Mouse (Mus musculus) left cerebral cortex, postnatal 14 days (tissue): ENCODE data around the gene Nudt6. TPM values are rescaled to one million over a fixed set of nuclear protein-coding genes. Genes with fewer than 3 reads are reported as not detected.

Source experiments
- DNase-seq, 2 experiments: peaks; one replicate each; pipeline ENCODE4 v3.0.0; 2021 to 2022; ENCODE audit warnings: low spot score in 2 of 2, mixed read lengths in 1 of 2
- intact Hi-C: fragments of 180-260 bp; cut with DNase I; formaldehyde crosslinking; loops from one replicate; pipeline ENCODE4 v1.15.1; 2025
- long read RNA-seq, 2 experiments: library from polyadenylated mRNA; stranded (forward); transcript quantifications; one replicate each; pipeline ENCODE4 v2.0.0; 2021
- total RNA-seq, 2 experiments: library from RNA; stranded (reverse); gene quantifications; 2 replicates each; pipeline ENCODE4 v1.2.3; 2021

Nudt6 gene
- total RNA-seq = 1 to 10 TPM; 6.3 to 7.4 TPM
- long read RNA-seq, experiment 1, partial matches to known transcripts = 1 of 9 reads
- long read RNA-seq, experiment 1, other reads (novel, unspliced or antisense) = 3 of 9 reads
- long read RNA-seq, experiment 2, partial matches to known transcripts = 0 of 4 reads
- long read RNA-seq, experiment 2, other reads (novel, unspliced or antisense) = 4 of 4 reads

DNA sequence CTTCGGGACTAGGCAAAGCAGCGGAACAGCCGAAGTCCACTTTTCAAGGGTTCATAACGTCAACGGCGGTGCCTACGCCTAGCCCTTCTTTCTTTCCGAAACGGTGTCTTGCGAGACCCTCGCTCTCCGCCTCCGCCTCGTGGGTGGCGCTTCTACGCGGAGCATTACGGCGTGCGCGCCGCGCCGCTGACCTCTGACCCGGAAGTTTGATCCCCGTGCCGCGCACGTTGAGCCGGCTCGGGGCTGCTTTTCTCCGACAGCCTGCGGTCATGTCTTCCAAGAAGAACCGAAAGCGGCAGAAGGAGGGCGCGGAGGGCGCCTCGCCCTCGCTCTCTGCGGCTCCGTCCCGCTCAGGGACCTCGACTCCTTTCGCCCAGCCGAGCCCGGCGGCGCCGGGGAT is at the start of gene Nudt6:
TSS of gene Nudt6 (minus strand) at position 140 of the 400 bp plus-strand sequence.
- intact Hi-C loops = no loop called here
- DNase-seq = peak; percentile 93 to 94

- intact Hi-C loops = no loop called here
Measured at GRCm38 (mm10) chr3:37469353-37469752, 49.3 kb upstream of the Nudt6 start.

GRCm38 (mm10) chr3:37468170-37468569 is 48.2 kb upstream of the Nudt6 start:
- DNase-seq = peak; percentile 11 to 24
- intact Hi-C loops = no loop called here

More at GRCm38 (mm10) chr3:37469353-37469752, 49.3 kb upstream of the Nudt6 start:
- no peak for DNase-seq

GRCm38 (mm10) chr3:37455992-37456391 is 36.0 kb upstream of the Nudt6 start:
- intact Hi-C loops = no loop called here
- no peak for DNase-seq

- intact Hi-C loops = no loop called here
- DNase-seq = no peak
Measured at GRCm38 (mm10) chr3:37443409-37443808, 23.4 kb upstream of the Nudt6 start.

GRCm38 (mm10) chr3:37439770-37440169 is 19.8 kb upstream of the Nudt6 start:
- intact Hi-C loops = no loop called here
- no peak for DNase-seq

GRCm38 (mm10) chr3:37430359-37430758 is 10.3 kb upstream of the Nudt6 start:
- DNase-seq = no peak

GRCm38 (mm10) chr3:37426069-37426468 is 6.1 kb upstream of the Nudt6 start:
- no peak for DNase-seq
- intact Hi-C loops = no loop called here

More at GRCm38 (mm10) chr3:37430359-37430758, 10.3 kb upstream of the Nudt6 start:
- intact Hi-C loops = no loop called here

- DNase-seq = no peak
- intact Hi-C loops = no loop called here
Measured at GRCm38 (mm10) chr3:37421179-37421578, 1.2 kb upstream of the Nudt6 start.

- peak; percentile 26 to 34 for DNase-seq
- intact Hi-C loops = no loop called here
Measured at GRCm38 (mm10) chr3:37420641-37421040, 630 bp upstream of the Nudt6 start.

DNA sequence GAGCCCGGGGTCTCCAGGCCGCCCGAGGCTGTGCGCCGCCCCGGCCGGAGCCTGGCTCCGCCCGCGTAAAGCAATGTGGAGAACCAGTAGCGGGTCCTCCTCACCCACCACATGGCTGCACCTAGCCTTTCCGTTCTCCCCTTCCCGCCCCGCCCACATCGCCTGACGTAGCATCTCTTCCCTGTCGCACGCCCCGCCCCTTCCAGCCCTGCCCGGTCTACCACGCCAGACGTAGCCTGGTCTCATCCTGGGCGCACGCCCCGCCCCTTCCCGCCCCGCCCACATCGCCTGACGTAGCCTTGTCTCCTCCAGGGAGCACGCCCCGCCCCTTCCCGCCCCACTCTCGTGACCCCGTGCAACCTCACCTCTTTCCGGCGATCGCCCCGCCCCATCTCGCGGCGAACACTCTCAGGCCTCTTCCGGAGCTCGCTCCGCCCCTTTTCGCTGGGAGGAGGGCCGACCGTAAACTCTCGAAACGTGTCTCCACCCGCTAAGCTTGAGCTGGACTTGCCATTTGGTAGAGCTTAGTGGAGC is 486 bp downstream of the Nudt6 start, which contains the start of gene Spata5:
TSS of gene Spata5 (plus strand) at position 439 of the 534 bp plus-strand sequence.
- intact Hi-C loops = loop anchor here (5.0 kb wide), 2 partner anchors 77 to 107 kb away; partner anchors contain the start of genes Bbs12 and Cetn4
- peak; percentile 95 to 98 for DNase-seq

- intact Hi-C loops = loop anchor here (5.0 kb wide), 2 partner anchors 77 to 107 kb away; partner anchors contain the start of genes Bbs12 and Cetn4
Measured at GRCm38 (mm10) chr3:37418961-37419457, 1.0 kb downstream of the Nudt6 start.

DNA sequence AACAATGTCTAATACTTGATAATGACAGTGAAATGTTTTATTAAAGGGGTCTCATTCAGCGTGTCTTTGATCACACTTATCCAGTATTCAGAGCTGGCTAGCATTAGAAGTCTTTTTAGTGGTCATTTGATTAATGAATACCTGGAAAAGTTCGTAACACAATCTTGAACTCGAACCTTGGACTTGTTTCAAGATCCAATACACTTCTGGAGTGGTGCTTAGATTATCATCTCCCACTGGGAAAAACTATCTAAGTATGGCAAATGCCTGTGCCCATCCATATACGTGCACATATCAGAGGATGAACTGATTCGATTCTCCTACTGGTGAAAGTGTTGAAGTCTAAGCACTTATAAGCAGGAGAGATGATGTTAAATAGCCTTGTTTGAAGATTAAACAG is 1.7 kb downstream of the Nudt6 start:
- DNase-seq = no peak
- intact Hi-C loops = loop anchor here (5.0 kb wide), 2 partner anchors 76 to 106 kb away; partner anchors contain the start of genes Bbs12 and Cetn4

More at GRCm38 (mm10) chr3:37418961-37419457, 1.0 kb downstream of the Nudt6 start:
- DNase-seq = peak; percentile 71 to 88

DNA sequence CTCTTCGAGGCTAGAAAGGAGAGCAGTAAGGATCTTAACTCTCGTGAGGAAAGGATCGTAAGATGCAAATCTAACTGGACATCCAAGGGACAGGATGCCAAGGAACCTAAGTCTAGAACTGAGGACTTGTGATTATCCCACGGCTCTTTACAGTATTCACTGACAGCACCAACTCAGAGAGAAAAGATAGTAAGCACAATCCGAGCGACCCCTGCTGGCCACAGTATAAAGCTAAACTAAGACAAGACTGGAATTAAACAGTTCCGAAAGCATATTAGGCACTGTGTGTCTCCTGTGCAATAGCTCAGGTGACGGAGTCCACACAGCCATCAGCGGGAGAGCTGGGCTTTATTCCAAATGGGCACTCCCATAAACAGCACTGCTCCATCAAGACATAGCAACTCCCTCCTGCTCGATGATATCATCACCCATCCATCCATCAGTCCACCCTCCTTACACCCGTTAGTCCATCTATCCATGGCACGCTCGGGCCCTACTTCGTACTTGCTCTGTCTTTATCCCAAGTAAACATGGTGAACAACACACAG is 5.5 kb downstream of the Nudt6 start:
- intact Hi-C loops = loop anchor here (2.0 to 5.0 kb wide), 2 partner anchors 92 to 196 kb away; no protein-coding TSS in a partner anchor
- peak; percentile 87 to 91 for DNase-seq

DNA sequence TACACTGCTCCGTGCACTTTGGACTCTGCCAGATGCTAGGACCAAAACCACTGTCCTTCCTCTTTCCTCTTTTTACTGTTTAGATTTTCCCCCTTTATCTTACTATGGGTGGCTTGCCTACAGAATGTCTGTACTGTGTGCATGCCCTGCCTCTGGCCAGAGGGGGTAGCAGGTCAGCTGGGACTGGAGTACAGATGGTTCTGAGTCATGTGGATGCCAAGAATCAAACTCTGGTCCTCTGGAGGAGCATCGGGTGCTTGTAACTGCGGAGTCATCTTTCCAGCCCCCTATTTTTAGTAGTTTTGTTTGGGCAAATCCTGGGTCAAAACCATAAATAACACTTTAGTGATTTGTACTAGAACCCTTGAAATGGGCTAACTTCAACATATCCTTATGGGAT is 6.6 kb downstream of the Nudt6 start:
- intact Hi-C loops = loop anchor here (5.0 kb wide), 1 partner anchor 91 kb away; no protein-coding TSS in a partner anchor
- DNase-seq = no peak

- intact Hi-C loops = no loop called here
Measured at GRCm38 (mm10) chr3:37407598-37407997, 12.4 kb downstream of the Nudt6 start.

GRCm38 (mm10) chr3:37401729-37402610 is 18.0 kb downstream of the Nudt6 start:
- no peak for DNase-seq
- intact Hi-C loops = no loop called here

More at GRCm38 (mm10) chr3:37407598-37407997, 12.4 kb downstream of the Nudt6 start:
- DNase-seq = no peak

- intact Hi-C loops = no loop called here
- no peak for DNase-seq
Measured at GRCm38 (mm10) chr3:37398661-37399395, 21.2 kb downstream of the Nudt6 start.

DNA sequence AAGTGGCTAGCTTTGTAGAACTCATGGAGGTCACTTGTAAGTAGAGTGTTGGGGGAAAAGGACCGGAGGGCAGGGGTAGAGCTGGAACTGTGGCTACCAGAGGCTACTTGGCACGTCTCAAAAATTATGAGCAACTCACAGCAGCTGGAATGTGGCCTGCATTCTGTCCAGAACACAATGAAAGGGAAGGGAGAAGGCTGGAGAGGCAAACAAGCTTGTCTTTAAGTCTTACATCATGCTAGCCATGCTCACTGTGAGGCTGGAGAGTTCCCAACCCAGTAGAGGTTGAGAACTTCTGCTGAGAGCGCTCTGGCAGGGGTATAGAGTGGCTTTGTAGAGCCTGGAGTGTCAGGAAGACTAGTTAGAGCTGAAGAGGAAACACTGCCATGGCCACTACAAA is 22.4 kb downstream of the Nudt6 start:
- intact Hi-C loops = no loop called here
- DNase-seq = no peak
